Mouse (Mus musculus): ENCODE measurements around the gene D11Wsu47e.
"Not testable (repeated sequence)": the region's sequence is repeated elsewhere in the genome, so short reads cannot be mapped to it uniquely, and the experiment has no call there.

D11Wsu47e gene

DNA sequence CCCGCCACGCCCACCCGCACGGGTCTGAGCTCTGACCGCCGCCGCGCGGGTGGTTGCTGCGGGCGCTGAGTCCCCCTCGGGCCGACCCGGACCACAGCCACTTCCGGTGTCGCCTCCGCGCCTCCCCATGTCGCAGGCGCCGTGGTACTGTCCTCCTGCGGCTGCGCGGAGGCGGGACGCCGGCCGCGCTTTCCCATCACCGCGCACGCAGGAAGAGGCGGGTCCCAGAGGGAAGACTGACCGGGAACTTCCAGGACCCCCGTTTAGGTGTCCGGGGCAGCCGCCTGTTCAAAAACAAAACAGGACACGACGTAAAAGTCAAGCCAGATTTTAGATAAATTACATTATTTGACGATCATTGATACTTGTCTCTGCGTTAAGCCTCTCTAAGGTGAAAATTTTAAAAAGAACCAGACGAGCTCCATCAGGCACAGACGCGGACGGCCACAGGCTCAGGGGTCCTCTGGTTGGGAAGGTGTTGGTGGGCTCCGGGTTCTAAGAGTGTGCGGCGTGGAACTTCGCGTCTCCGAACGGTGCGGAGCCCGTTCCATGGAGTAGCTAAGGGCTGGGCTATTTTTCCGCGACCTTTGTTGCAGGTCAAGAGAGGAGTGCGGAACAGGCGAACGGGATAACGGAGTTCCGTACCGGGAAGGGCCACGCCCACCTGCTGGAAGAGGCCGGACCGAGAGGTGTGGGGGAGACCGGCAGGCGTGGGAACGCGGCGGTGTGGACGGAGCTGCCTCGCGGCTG is at the start of gene D11Wsu47e, which contains the start of gene Fam104a:
Gene D11Wsu47e (plus strand): TSS at position 456 of the 750 bp plus-strand sequence.
Gene Fam104a (minus strand): TSS at position 199 of the 750 bp plus-strand sequence.
- in situ Hi-C loops (cut with MboI, MseI) = no loop called here

GRCm38 (mm10) chr11:113634699-113635121 is 49.5 kb upstream of the D11Wsu47e start:
- in situ Hi-C loops (cut with MboI, MseI) = no loop called here

DNA sequence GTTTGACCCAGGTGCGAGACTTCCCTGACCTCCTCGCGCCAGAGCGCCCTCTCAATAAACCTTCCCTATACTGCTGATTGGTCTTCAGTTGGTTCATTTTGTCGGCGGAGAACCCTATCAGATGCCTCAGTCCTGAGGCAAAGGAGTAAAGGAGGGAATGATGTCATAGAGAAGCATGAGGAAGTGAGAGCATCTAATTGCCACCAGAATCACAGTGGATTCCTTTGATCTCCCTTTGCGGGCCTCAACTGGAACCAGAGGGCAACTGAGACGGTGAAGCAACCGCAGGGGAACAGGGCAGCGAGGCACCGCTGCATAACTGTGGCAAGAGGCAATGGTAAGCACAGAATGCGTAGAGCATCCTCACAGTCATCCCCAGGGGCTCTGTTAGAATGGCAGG is 45.5 kb upstream of the D11Wsu47e start:
- in situ Hi-C loops (cut with MboI, MseI) = no loop called here

DNA sequence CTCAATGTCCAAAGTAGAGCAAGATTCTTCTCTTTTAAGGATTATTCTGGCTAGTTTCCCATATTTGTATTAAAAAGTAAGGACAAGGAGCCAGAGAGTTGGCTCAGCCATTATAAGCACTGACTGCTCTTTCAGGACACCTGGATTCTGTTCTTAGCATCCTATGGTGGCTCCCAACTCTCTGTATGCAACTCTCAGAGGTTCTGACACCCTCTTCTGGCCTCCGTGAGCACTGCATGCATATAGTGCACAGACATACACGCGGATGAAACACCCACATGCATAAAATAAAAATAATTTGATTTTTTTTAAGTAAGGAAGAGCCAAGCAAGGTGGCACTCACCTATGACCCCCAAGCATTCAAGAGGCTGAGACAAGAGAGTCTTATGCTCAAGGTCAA is 39.0 kb upstream of the D11Wsu47e start:
- in situ Hi-C loops (cut with MboI, MseI) = loop anchor here (10.0 kb wide), 1 partner anchor 460 kb away; no protein-coding TSS in a partner anchor

- in situ Hi-C loops (cut with MboI, MseI) = loop anchor here (10.0 kb wide), 1 partner anchor 463 kb away; no protein-coding TSS in a partner anchor
Measured at GRCm38 (mm10) chr11:113648152-113648551, 36.1 kb upstream of the D11Wsu47e start.

- in situ Hi-C loops (cut with MboI, MseI) = loop anchor here (10.0 kb wide), 1 partner anchor 464 kb away; no protein-coding TSS in a partner anchor
Measured at GRCm38 (mm10) chr11:113648690-113649352, 35.4 kb upstream of the D11Wsu47e start, which contains the start of gene Cog1. Gene Cog1 (plus strand): TSS chr11:113649169.

DNA sequence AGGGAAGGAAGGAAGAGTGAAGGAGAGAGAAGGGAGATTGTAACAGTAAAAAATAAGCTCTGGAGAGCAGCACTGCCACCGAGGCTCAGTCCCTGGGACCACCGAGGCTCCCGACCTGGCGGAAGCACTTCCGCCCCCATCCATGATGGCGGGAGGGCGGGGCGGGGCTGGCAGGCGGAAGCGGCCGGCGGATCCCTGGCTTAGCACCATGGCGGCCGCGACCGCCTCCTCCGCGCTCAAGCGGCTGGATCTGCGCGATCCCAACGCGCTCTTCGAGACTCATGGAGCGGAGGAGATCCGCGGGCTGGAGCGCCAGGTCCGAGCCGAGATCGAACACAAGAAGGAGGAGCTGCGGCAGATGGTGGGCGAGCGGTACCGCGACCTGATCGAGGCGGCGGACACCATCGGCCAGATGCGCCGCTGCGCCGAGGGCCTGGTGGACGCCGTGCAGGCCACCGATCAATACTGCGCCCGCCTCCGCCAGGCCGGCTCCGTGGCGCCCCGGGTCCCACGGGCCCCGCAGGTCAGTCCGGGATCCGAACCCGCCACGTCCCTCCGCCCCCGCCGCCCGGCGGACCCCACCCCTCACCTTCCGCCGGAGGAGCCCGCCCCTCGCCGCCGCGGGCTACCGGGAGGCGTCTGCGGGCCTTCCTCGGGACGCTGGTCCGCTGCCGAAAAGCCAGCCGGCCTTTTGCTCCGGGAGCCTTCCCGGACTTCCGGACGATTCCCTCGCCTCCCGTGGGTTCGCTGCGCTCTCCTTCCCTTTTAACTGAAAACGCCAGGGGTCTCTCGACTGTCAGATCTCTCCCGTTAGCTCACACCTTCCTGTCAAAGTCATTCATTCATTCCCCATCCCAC is 34.6 kb upstream of the D11Wsu47e start, which contains the start of gene Slc39a11:
Gene Slc39a11 (minus strand): TSS at position 727 of the 858 bp plus-strand sequence.
- in situ Hi-C loops (cut with MboI, MseI) = loop anchor here (10.0 kb wide), 1 partner anchor 465 kb away; no protein-coding TSS in a partner anchor

GRCm38 (mm10) chr11:113651206-113651906 is 32.9 kb upstream of the D11Wsu47e start:
- in situ Hi-C loops (cut with MboI, MseI) = no loop called here

DNA sequence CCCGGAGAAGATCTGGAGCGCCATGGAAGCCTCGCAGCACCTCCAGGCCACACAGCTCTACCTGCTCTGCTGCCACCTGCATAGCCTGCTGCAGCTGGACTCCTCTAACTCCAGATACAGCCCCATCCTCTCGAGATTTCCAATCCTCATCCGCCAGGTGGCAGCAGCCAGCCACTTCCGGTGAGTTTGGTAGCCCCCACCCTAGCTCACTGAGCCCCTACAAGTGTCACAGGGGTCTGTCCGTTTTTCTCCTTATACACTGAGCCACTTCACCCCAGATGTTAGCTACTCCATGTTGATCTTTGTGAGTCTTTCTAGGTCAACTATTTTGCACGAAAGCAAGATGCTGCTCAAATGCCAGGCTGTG is 32.3 kb upstream of the D11Wsu47e start:
- in situ Hi-C loops (cut with MboI, MseI) = no loop called here

DNA sequence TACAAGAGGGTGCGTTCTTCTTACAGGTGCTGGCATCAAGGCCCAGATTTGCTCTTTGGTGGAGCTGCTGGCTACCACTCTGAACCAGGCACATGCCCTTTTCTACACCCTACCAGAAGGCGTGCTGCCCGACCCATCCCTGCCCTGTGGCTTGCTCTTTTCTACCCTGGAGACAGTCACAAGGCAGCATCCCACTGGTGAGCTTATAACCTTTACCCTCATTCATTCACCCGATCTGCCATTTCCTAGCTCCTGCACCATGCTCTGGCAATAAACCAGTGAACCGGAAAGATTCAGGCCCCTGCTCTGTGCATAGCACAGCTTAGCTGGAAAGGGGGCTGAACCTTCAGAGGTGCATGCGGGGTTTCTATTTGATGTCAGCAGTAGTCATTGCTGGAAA is 31.7 kb upstream of the D11Wsu47e start:
- in situ Hi-C loops (cut with MboI, MseI) = no loop called here

GRCm38 (mm10) chr11:113654105-113654504 is 30.1 kb upstream of the D11Wsu47e start:
- in situ Hi-C loops (cut with MboI, MseI) = no loop called here

DNA sequence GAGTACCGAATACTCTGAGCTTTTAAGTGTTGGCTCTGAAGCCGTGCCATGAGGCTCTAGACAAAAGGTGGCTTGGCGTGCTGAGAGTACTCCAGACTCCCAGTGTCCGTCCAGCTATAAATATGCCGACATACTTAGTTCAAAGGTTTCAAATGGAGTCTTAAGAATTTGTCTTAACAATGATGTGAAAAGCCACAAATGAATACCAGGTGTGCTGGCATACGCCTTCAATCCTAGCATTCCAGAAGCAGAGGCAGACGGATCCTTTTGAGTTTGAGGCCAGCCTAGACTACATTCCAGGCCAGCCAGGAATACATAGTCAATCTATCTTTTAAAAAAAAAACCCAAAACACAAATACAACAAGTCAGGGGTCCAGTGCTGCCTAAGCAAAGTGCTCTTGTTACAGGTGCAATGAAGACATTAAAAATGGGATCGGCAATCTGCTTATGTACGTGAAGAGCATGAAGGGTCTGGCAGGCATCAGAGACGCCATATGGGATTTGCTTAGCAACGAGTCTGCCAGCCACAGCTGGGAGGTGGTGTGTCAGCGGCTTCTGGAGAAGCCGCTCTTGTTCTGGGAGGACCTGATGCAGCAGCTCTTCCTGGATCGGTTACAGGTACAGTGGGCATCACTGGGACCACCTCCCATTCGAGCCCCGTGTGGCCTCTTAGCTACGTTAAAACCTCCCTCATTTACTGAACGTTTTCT is 29.5 kb upstream of the D11Wsu47e start:
- in situ Hi-C loops (cut with MboI, MseI) = loop anchor here (5.0 kb wide), 1 partner anchor 108 kb away; no protein-coding TSS in a partner anchor

- in situ Hi-C loops (cut with MboI, MseI) = loop anchor here (5.0 kb wide), 1 partner anchor 106 kb away; no protein-coding TSS in a partner anchor
Measured at GRCm38 (mm10) chr11:113656511-113656932, 27.7 kb upstream of the D11Wsu47e start.

DNA sequence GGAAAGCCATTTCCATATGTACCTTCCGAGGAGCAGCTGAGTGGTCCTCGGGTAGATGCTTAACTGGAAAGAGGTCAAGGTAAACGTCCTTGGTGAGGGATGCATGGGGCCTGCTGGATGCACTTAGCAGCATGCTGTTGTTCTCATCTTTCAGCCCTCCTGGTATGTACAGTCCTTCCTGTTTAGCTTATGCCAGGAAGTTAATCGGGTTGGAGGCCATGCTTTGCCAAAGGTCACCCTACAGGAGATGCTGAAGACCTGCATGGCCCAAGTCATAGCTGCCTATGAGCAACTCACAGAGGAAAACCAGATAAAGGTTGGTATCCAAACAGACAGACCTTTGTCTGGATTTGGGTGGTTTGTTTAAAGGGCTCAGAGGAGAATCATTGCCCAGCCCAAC is 27.0 kb upstream of the D11Wsu47e start:
- in situ Hi-C loops (cut with MboI, MseI) = loop anchor here (5.0 kb wide), 1 partner anchor 105 kb away; no protein-coding TSS in a partner anchor

DNA sequence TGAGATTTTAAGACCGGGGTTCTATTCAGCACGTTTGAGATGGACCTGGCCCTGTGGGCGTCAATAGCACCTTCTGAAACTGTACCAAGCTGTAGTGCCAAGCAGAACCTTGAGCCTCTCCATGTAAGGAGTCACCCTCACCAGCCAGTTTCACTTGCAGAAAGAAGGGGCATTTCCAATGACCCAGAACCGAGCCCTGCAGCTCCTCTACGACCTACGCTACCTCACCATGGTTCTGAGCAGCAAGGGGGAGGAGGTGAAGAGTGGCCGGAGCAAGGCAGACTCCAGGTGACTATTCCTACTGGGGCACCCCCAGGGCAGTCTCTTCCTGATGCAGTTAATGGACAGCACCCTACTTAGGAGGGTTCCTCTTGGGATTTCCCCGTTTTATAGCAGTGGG is 25.9 kb upstream of the D11Wsu47e start:
- in situ Hi-C loops (cut with MboI, MseI) = loop anchor here (5.0 kb wide), 1 partner anchor 104 kb away; no protein-coding TSS in a partner anchor

- in situ Hi-C loops (cut with MboI, MseI) = loop anchor here (5.0 kb wide), 1 partner anchor 104 kb away; no protein-coding TSS in a partner anchor
Measured at GRCm38 (mm10) chr11:113658763-113659162, 25.4 kb upstream of the D11Wsu47e start.

DNA sequence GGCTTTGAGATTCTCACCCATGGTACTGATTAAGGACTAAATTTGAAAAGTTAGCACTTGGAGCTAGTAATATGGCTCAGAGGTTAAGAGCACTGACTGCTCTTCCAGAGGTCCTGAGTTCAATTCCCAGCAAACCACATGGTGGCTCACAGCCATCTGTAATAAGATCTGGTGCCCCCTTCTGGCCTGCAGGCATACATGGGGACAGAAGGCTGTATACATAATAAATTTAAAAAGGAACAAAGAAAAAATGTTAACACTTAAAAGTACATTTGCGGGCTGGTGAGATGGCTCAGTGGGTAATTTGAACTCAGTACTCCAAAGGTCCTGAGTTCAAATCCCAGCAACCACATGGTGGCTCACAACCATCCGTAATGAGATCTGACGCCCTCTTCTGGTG is 24.0 kb upstream of the D11Wsu47e start:
- in situ Hi-C loops (cut with MboI, MseI) = not testable (repeated sequence)

DNA sequence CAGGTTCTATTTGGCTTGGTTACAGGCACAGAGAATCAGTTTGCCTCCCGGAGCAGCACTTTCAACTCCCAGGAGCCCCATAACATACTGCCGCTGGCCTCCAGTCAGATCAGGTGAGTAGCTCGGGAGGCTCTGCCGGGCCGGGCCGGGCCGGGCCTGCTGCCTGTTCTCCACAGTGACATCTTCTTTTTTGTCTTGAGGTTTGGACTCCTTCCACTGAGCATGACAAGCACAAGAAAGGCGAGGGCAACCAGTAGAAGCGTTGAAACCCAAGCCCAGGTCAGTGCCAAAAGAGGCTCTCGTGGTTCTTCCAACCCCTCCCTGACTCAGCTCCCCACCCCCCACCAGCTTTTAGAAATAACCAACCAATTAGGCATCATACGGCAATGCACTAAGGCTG is 23.3 kb upstream of the D11Wsu47e start:
- in situ Hi-C loops (cut with MboI, MseI) = no loop called here

DNA sequence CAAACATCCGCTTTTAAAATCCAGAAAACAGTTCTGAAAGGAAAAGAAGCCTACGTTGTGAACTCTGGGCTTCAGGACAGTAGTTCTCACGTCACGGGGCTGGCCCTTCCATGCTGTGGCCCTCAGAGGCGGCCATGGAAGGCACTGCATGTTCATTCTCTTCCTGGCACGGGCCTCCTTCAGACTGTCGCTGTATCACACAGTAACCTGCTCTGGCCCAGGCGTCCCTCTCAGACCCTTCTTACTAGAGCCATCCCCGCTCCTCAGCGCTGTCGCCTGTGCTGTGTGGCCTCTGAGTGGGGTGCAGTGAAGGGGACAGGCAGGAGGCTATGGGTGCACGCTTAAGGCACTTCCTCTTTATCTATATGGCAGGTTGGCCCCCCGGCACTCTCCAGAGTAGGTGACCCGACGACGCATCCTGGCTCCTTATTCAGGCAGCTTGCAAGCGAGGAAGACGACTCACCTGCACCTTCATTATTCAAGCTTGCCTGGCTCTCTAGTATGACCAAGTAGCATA is 22.3 kb upstream of the D11Wsu47e start:
- in situ Hi-C loops (cut with MboI, MseI) = no loop called here

DNA sequence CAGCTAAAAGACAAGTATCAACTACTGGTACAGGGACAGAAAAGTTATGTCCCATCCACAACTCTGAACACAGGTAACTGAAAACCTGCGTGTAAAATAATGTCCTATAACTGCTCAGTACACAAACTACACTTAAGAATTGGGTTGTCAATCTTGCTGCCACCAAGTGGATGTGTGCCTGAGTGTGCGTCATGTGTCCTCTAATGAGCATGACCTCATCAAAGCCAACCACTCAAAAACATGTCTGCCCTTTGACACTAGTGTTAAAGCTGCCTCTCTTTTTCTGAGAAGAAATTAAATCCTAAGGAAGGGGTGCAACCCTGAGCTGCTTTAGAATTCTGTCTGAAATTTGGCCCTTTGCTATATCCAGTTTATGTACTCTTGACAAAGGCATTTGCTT is 19.9 kb upstream of the D11Wsu47e start:
- in situ Hi-C loops (cut with MboI, MseI) = no loop called here

All from regulatory T cell (primary cell).